In the genomic region with DNA sequence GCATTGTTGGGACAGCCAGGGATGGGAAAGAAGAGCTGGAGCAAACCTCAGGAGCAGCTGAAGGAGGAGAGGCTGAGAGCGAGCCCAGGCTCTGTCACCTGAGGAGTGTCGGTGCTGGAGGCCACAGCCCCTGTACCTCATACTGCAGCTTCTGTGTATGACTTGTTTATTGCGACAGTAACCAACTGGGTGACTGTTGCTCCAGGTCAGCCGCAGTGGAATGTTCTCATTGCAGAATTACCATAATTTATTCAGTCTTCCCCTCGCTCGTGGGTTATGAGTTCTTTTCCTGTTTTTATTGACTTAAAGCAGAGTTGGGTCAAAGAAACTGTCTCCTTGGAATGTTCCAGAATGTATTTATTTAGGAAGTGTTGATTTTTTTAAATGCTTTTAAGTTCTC, we compare ENCODE assay signal across 24 mouse cellular contexts. TPM values are rescaled to one million over a fixed set of nuclear protein-coding genes. Genes with fewer than 3 reads are reported as not detected.
DNase-seq lines count a peak whose midpoint lies in the region; ATAC-seq and TF ChIP-seq lines count a peak whose summit lies in the region.
"Had no signal": no experiment of that assay in that cellular context is flagged by ENCODE, and none has a peak within 500 bp of the region (broad histone marks: within the 10 kb centered on the region; RNA-seq: fewer than 3 reads in every experiment).

No protein-coding gene starts in this region.

- no peak for DNase-seq in layer of hippocampus, adult 2 months (ENCODE audit: low spot score in 2 of 2)
- DNase-seq in layer of hippocampus, adult 9-11 months = no peak
- DNase-seq in embryonic facial prominence, embryonic 10.5 days (ENCODE audit: low spot score) = no peak
- no peak for DNase-seq in right cerebral cortex, adult 2 months (ENCODE audit: low spot score in 2 of 2)
- DNase-seq in c-Kit-positive CD71-positive TER-119-positive erythroid progenitor cells, embryonic 14.5 days (ENCODE audit: low spot score) = no peak
- DNase-seq: adrenal gland, postnatal 36 days; cerebellum, adult 9-11 months; gastrocnemius, postnatal 36 days; heart, postnatal 36 days; thymus, adult 2 months had no signal

- TF ChIP-seq CTCF in layer of hippocampus, adult 2 months (conservative IDR thresholded peaks at IDR 0.05) = no peak

- WGBS in embryonic facial prominence, embryonic 10.5 days = 90% methylated on average over 6 of the region's 6 CpGs
- 33% methylated on average over 6 of the region's 6 CpGs for WGBS in kidney, embryonic 14.5 days
- 67% methylated on average over 6 of the region's 6 CpGs for WGBS in neural tube, embryonic 15.5 days

- H3K4me3 ChIP-seq in layer of hippocampus, adult 2 months = no peak overlapping the region
- no peak overlapping the region for H3K4me3 ChIP-seq in embryonic facial prominence, embryonic 10.5 days
- H3K4me3 ChIP-seq in kidney, embryonic 14.5 days (ENCODE audit: low read length) = no peak overlapping the region
- no peak overlapping the region for H3K4me3 ChIP-seq in neural tube, embryonic 15.5 days (replicated peaks)
- H3K4me3 ChIP-seq: heart, embryonic 13.5 days; midbrain, embryonic 15.5 days; stomach, embryonic 15.5 days had no signal

- H3K27ac ChIP-seq in layer of hippocampus, adult 2 months = peak overlapping the region; percentile 47
- H3K27ac ChIP-seq in embryonic facial prominence, embryonic 10.5 days (replicated peaks) = peak overlapping the region; percentile 20; the same call in 1 of the 2 replicates
- peak overlapping the region; percentile 38 for H3K27ac ChIP-seq in kidney, embryonic 14.5 days (ENCODE audit: low read depth, low read length)
- H3K27ac ChIP-seq in neural tube, embryonic 15.5 days (replicated peaks) = no peak overlapping the region
- H3K27ac ChIP-seq: heart, embryonic 13.5 days; hindbrain, postnatal 0 days; liver, embryonic 14.5 days; macrophage; midbrain, embryonic 15.5 days; stomach, embryonic 15.5 days had no signal

- H3K4me1 ChIP-seq in embryonic facial prominence, embryonic 10.5 days = peaks cover 27% of the 10 kb centered on the region
- H3K4me1 ChIP-seq in kidney, embryonic 14.5 days (ENCODE audit: control insufficient read depth, insufficient read depth, low read length) = peaks cover 13% of the 10 kb centered on the region; the same call in 1 of the 2 replicates
- peaks cover 4% of the 10 kb centered on the region; the same call in 1 of the 2 replicates for H3K4me1 ChIP-seq in neural tube, embryonic 15.5 days
- H3K4me1 ChIP-seq: midbrain, embryonic 15.5 days had no signal

- H3K4me2 ChIP-seq in kidney, embryonic 14.5 days (replicated peaks; ENCODE audit: low read depth, low read length) = no peak overlapping the region
- H3K4me2 ChIP-seq in neural tube, embryonic 15.5 days = no peak overlapping the region
- H3K4me2 ChIP-seq: heart, embryonic 13.5 days; midbrain, embryonic 15.5 days; stomach, embryonic 15.5 days had no signal

- no peaks in the 10 kb centered on the region for H3K36me3 ChIP-seq in embryonic facial prominence, embryonic 10.5 days (replicated peaks)
- H3K36me3 ChIP-seq in kidney, embryonic 14.5 days (ENCODE audit: control insufficient read depth, insufficient read depth, low read length) = no peaks in the 10 kb centered on the region
- H3K36me3 ChIP-seq in neural tube, embryonic 15.5 days = no peaks in the 10 kb centered on the region
- H3K36me3 ChIP-seq: heart, embryonic 13.5 days; midbrain, embryonic 15.5 days; stomach, embryonic 15.5 days had no signal

- no peak overlapping the region for H3K9ac ChIP-seq in kidney, embryonic 14.5 days (ENCODE audit: low read depth, low read length)
- H3K9ac ChIP-seq in neural tube, embryonic 15.5 days (replicated peaks) = no peak overlapping the region
- H3K9ac ChIP-seq: heart, embryonic 13.5 days; liver, embryonic 14.5 days; midbrain, embryonic 15.5 days; stomach, embryonic 15.5 days had no signal

- H3K27me3 ChIP-seq in embryonic facial prominence, embryonic 10.5 days (replicated peaks; ENCODE audit: low read depth, poor library complexity, severe bottlenecking) = peaks cover 38% of the 10 kb centered on the region
- H3K27me3 ChIP-seq in kidney, embryonic 14.5 days (ENCODE audit: control insufficient read depth, insufficient read depth, low read length) = no peaks in the 10 kb centered on the region
- H3K27me3 ChIP-seq in neural tube, embryonic 15.5 days (replicated peaks) = peaks cover 18% of the 10 kb centered on the region
- H3K27me3 ChIP-seq: heart, embryonic 13.5 days; Patski; stomach, embryonic 15.5 days had no signal

- ATAC-seq in kidney, embryonic 14.5 days (ENCODE audit: low FRiP score, low TSS enrichment) = 0 out of 2 replicates have a peak, but pooled peaks have one; percentile 36
- ATAC-seq in megakaryocyte, adult 5-6 weeks (ENCODE audit: poor library complexity, severe bottlenecking) = peak; percentile 79
- no peak for ATAC-seq in neural tube, embryonic 15.5 days (ENCODE audit: low FRiP score)
- ATAC-seq: activated CD4-positive, CD25-positive, alpha-beta regulatory T cell, adult 4 months; hindbrain, postnatal 0 days; midbrain, embryonic 15.5 days; Patski had no signal

- H3K9me3 ChIP-seq in embryonic facial prominence, embryonic 10.5 days = no peaks in the 10 kb centered on the region
- H3K9me3 ChIP-seq in kidney, embryonic 14.5 days (ENCODE audit: control insufficient read depth, low read length) = no peaks in the 10 kb centered on the region
- H3K9me3 ChIP-seq in neural tube, embryonic 15.5 days (replicated peaks) = no peaks in the 10 kb centered on the region
- H3K9me3 ChIP-seq: heart, embryonic 13.5 days; midbrain, embryonic 15.5 days; stomach, embryonic 15.5 days had no signal

RNA-seq across cellular contexts. Expression of gene Anxa11, which starts 6.3 kb away (rescaled TPM):
- total RNA-seq in layer of hippocampus, adult 2 months (2021) = 10 to 100 TPM; 87.9 to 88.8 TPM
- polyA plus RNA-seq in embryonic facial prominence, embryonic 10.5 days (2016; fragmentation: Nextera tagmentation; extraction: Ambion mirVana) = 5.3 and 6.1 TPM in 2 replicates
- 29.1 and 44.5 TPM in 2 replicates for polyA plus RNA-seq in kidney, embryonic 14.5 days (2014; fragmentation: Nextera tagmentation; extraction: Ambion mirVana)
- 91.2 and 103 TPM in 2 replicates for total RNA-seq in megakaryocyte, adult 5-6 weeks (2015)
- total RNA-seq in megakaryocyte, adult 5-6 weeks (2017) = 21.2 and 38.7 TPM in 2 replicates
- polyA plus RNA-seq in neural tube, embryonic 15.5 days (2015; fragmentation: Nextera tagmentation; extraction: Ambion mirVana) = 2.3 and 15.9 TPM in 2 replicates

RNA-seq across cellular contexts. Expression of gene Plac9a, which starts 54.7 kb away (rescaled TPM):
- total RNA-seq in layer of hippocampus, adult 2 months (2021) = not detected
- not detected in 2 replicates for polyA plus RNA-seq in embryonic facial prominence, embryonic 10.5 days (2016; fragmentation: Nextera tagmentation; extraction: Ambion mirVana)
- 0.62 TPM in 1 of 2 replicates, not detected in the other for polyA plus RNA-seq in kidney, embryonic 14.5 days (2014; fragmentation: Nextera tagmentation; extraction: Ambion mirVana)
- not detected in 2 replicates for total RNA-seq in megakaryocyte, adult 5-6 weeks (2015)
- not detected in 2 replicates for total RNA-seq in megakaryocyte, adult 5-6 weeks (2017)
- polyA plus RNA-seq in neural tube, embryonic 15.5 days (2015; fragmentation: Nextera tagmentation; extraction: Ambion mirVana) = not detected in 2 replicates
- total RNA-seq: hindbrain, postnatal 0 days; left cerebral cortex, adult 18-20 months had no signal
- polyA plus RNA-seq: activated CD4-positive, CD25-positive, alpha-beta regulatory T cell, adult 4 months; forebrain, embryonic 11.5 days; heart, embryonic 13.5 days; limb, embryonic 11.5 days; macrophage; Patski; thymus, adult 2 months had no signal
